8 mouse cellular contexts compared by ENCODE assay signal in the genomic region with DNA sequence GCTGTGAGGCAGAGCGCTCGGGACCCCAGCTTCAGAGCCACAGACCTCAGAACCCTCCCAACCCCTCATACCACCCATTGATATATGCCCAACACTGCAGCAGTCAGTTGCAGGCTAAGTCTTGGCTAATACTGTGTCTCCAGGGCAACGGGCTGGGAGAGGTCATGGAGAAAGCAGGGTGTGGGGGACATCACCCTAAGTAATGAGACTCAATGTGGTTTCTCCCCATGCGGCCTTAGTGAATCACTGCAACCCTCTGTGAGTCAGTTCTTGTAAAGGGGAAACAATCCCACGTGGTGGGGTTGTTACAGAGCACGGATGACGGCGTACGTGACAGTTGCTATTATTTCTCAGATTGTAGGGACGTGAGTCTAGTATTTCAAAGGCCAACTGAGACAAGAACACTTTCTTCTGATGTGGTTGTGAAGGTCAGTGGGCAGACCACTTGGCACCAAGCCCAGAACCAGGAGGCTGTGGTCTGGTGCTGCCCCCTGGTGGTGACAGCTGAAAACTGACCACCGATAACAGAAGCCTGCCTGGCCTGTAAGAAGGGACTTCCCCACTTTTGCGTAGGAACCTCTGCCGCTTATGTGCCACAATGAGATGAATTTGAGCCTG. TPM values are rescaled to one million over a fixed set of nuclear protein-coding genes. Genes with fewer than 3 reads are reported as not detected.
DNase-seq lines count a peak whose midpoint lies in the region; ATAC-seq and TF ChIP-seq lines count a peak whose summit lies in the region.

No protein-coding gene starts in this region.

- no peaks in the 10 kb centered on the region for H3K9me3 ChIP-seq in forebrain, postnatal 0 days (ENCODE audit: low read length)
- no peaks in the 10 kb centered on the region for H3K9me3 ChIP-seq in hindbrain, embryonic 11.5 days (ENCODE audit: control insufficient read depth, low read length)

- no peaks in the 10 kb centered on the region for H3K36me3 ChIP-seq in forebrain, postnatal 0 days (ENCODE audit: insufficient read depth)
- H3K36me3 ChIP-seq in hindbrain, embryonic 11.5 days (ENCODE audit: control insufficient read depth, insufficient read depth, low read length), result no peaks in the 10 kb centered on the region

- peak; percentile 71 for DNase-seq in MN1 (ENCODE audit: low spot score)
- DNase-seq in cerebellum, adult 18-20 months, result peak; percentile 68 to 88
- DNase-seq in forebrain, postnatal 0 days, result peak; percentile 80
- DNase-seq in hindbrain, embryonic 11.5 days (ENCODE audit: low spot score), result peak; percentile 88
- peak; percentile 90 to 91 for DNase-seq in layer of hippocampus, postnatal 10 days (ENCODE audit: low spot score in 2 of 2)
- DNase-seq in lung, postnatal 4 days, result peak; percentile 85 to 90
- peak; percentile 90 for DNase-seq in retina, postnatal 1 day
- DNase-seq in urinary bladder, adult 2 months (ENCODE audit: low spot score), result peak; percentile 76

- TF ChIP-seq CTCF in forebrain, postnatal 0 days (IDR thresholded peaks at IDR 0.05; ENCODE audit: low read depth), result peak; percentile 89

- H3K27me3 ChIP-seq in forebrain, postnatal 0 days (ENCODE audit: insufficient read depth, low read length), result no peaks in the 10 kb centered on the region
- H3K27me3 ChIP-seq in hindbrain, embryonic 11.5 days (ENCODE audit: control insufficient read depth, insufficient read depth, low read length), result no peaks in the 10 kb centered on the region

- H3K4me2 ChIP-seq in forebrain, postnatal 0 days (ENCODE audit: low read depth), result no peak overlapping the region
- H3K4me2 ChIP-seq in hindbrain, embryonic 11.5 days (replicated peaks; ENCODE audit: low read depth, low read length), result no peak overlapping the region

- peak; percentile 74 for ATAC-seq in forebrain, postnatal 0 days
- peak; percentile 53 for ATAC-seq in hindbrain, embryonic 11.5 days (ENCODE audit: low FRiP score)

- no peak overlapping the region for H3K9ac ChIP-seq in forebrain, postnatal 0 days
- no peak overlapping the region for H3K9ac ChIP-seq in hindbrain, embryonic 11.5 days (ENCODE audit: low read depth, low read length)

- no peak overlapping the region for H3K27ac ChIP-seq in forebrain, postnatal 0 days (ENCODE audit: low read depth, low read length)
- H3K27ac ChIP-seq in hindbrain, embryonic 11.5 days (ENCODE audit: low read depth, low read length), result no peak overlapping the region

- no peaks in the 10 kb centered on the region for H3K4me1 ChIP-seq in forebrain, postnatal 0 days (ENCODE audit: insufficient read depth)
- no peaks in the 10 kb centered on the region for H3K4me1 ChIP-seq in hindbrain, embryonic 11.5 days (replicated peaks; ENCODE audit: control insufficient read depth, insufficient read depth, low read length)

- no peak overlapping the region for H3K4me3 ChIP-seq in forebrain, postnatal 0 days (ENCODE audit: low read depth, low read length)
- H3K4me3 ChIP-seq in hindbrain, embryonic 11.5 days (ENCODE audit: low read depth, low read length), result no peak overlapping the region

- 19% methylated on average over 13 of the region's 13 CpGs for WGBS in forebrain, postnatal 0 days
- 48% methylated on average over 13 of the region's 13 CpGs for WGBS in hindbrain, embryonic 11.5 days

RNA-seq across cellular contexts. Expression of gene Card19, which starts 10.3 kb away (rescaled TPM):
- total RNA-seq in forebrain, postnatal 0 days (2014; rRNA removed), result 14.9 and 15.8 TPM in 2 replicates
- 32.0 TPM in 2 replicates for polyA plus RNA-seq in forebrain, postnatal 0 days (2015; fragmentation: Nextera tagmentation; extraction: Ambion mirVana)
- 20.3 and 27.4 TPM in 2 replicates for polyA plus RNA-seq in hindbrain, embryonic 11.5 days (2014; fragmentation: Nextera tagmentation; extraction: Ambion mirVana)
- total RNA-seq in layer of hippocampus, postnatal 10 days (2021), result 10 to 100 TPM; 13.2 to 13.5 TPM
- polyA plus RNA-seq in urinary bladder, adult 2 months (2012; rRNA removed), result 68.5 and 87.0 TPM in 2 replicates

RNA-seq across cellular contexts. Expression of gene Ninj1, which starts 18.2 kb away (rescaled TPM):
- total RNA-seq in forebrain, postnatal 0 days (2014; rRNA removed), result 16.5 and 28.6 TPM in 2 replicates
- polyA plus RNA-seq in forebrain, postnatal 0 days (2015; fragmentation: Nextera tagmentation; extraction: Ambion mirVana), result 37.0 and 43.1 TPM in 2 replicates
- polyA plus RNA-seq in hindbrain, embryonic 11.5 days (2014; fragmentation: Nextera tagmentation; extraction: Ambion mirVana), result 20.6 and 21.5 TPM in 2 replicates
- total RNA-seq in layer of hippocampus, postnatal 10 days (2021), result 10 to 100 TPM; 23.3 to 24.5 TPM
- 115 and 126 TPM in 2 replicates for polyA plus RNA-seq in urinary bladder, adult 2 months (2012; rRNA removed)

RNA-seq across cellular contexts. Expression of gene Susd3, which starts 43.0 kb away (rescaled TPM):
- total RNA-seq in forebrain, postnatal 0 days (2014; rRNA removed), result 0.38 and 0.85 TPM in 2 replicates
- 0.77 and 1.2 TPM in 2 replicates for polyA plus RNA-seq in forebrain, postnatal 0 days (2015; fragmentation: Nextera tagmentation; extraction: Ambion mirVana)
- 0.63 and 0.73 TPM in 2 replicates for polyA plus RNA-seq in hindbrain, embryonic 11.5 days (2014; fragmentation: Nextera tagmentation; extraction: Ambion mirVana)
- total RNA-seq in layer of hippocampus, postnatal 10 days (2021), result 1 to 10 TPM; 2.4 to 2.5 TPM
- 2.6 and 2.8 TPM in 2 replicates for polyA plus RNA-seq in urinary bladder, adult 2 months (2012; rRNA removed)

RNA-seq across cellular contexts. Expression of gene Wnk2, which starts 57.7 kb away (rescaled TPM):
- 35.2 and 46.6 TPM in 2 replicates for total RNA-seq in forebrain, postnatal 0 days (2014; rRNA removed)
- 10.7 and 15.2 TPM in 2 replicates for polyA plus RNA-seq in forebrain, postnatal 0 days (2015; fragmentation: Nextera tagmentation; extraction: Ambion mirVana)
- 8.5 and 11.0 TPM in 2 replicates for polyA plus RNA-seq in hindbrain, embryonic 11.5 days (2014; fragmentation: Nextera tagmentation; extraction: Ambion mirVana)
- 10 to 100 TPM; 88.6 to 98.8 TPM for total RNA-seq in layer of hippocampus, postnatal 10 days (2021)
- 14.9 and 28.9 TPM in 2 replicates for polyA plus RNA-seq in urinary bladder, adult 2 months (2012; rRNA removed)
